Mouse (Mus musculus) testis, adult 2 months (tissue): ENCODE results near the gene Cdh7.

ENCODE experiments used
- CTCF ChIP-seq: fragments of 200-500 bp; IDR thresholded peaks from 2 replicates; pipeline ENCODE4 v1.5.1; 2012; ENCODE audit warnings: low read depth, mild to moderate bottlenecking, inconsistent platforms, low read length, moderate library complexity; ENCODE audit not compliant: control insufficient read depth, insufficient read depth, insufficient replicate concordance
- POLR2A ChIP-seq: fragments of 200-500 bp; IDR thresholded peaks from 2 replicates; pipeline ENCODE4 v1.6.1; 2012; ENCODE audit warnings: low read depth, mild to moderate bottlenecking, inconsistent platforms, low read length, moderate library complexity; ENCODE audit not compliant: control insufficient read depth

- TF ChIP-seq CTCF: no peak
- no peak for TF ChIP-seq POLR2A
Observed at GRCm38 (mm10) chr1:110056317-110056716, 74.1 kb downstream of the Cdh7 start.
